Mouse (Mus musculus): ENCODE results near the gene Atrnl1.

GRCm38 (mm10) chr19:57802207-57802606 is 191.4 kb downstream of the Atrnl1 start:
- TF ChIP-seq CTCF (IDR thresholded peaks at IDR 0.05) = no peak
- no peak for TF ChIP-seq EP300 (IDR thresholded peaks at IDR 0.05)
